Mouse (Mus musculus) C2C12 (cell line): ENCODE data around the gene Cklf. TPM values are rescaled to one million over a fixed set of nuclear protein-coding genes. Genes with fewer than 3 reads are reported as not detected.
"Not testable (repeated sequence)": the region's sequence is repeated elsewhere in the genome, so short reads cannot be mapped to it uniquely, and the experiment has no call there.

Source experiments
- H3K27me3 ChIP-seq: one replicate; pipeline ENCODE4 v1.6.1; 2011; ENCODE audit not compliant: control insufficient read depth, insufficient read depth, insufficient read length
- H3K36me3 ChIP-seq: one replicate; pipeline ENCODE4 v1.6.1; 2011; ENCODE audit not compliant: control insufficient read depth, insufficient read depth
- H3K4me3 ChIP-seq: one replicate; pipeline ENCODE4 v1.5.1; 2011; ENCODE audit warnings: mild to moderate bottlenecking, control low read depth; ENCODE audit not compliant: poor library complexity, insufficient read depth, severe bottlenecking
- H3K79me2 ChIP-seq: one replicate; pipeline ENCODE4 v1.6.1; 2011; ENCODE audit not compliant: control insufficient read depth, insufficient read depth
- H3K79me3 ChIP-seq: one replicate; pipeline ENCODE4 v1.6.1; 2011; ENCODE audit warnings: low read depth, control low read depth
- H3ac ChIP-seq: one replicate; pipeline ENCODE3; 2011; ENCODE audit warnings: low read depth; ENCODE audit not compliant: control insufficient read depth, insufficient read length
- CEBPB ChIP-seq: IDR thresholded peaks from one replicate; pipeline ENCODE4 v1.6.1; 2011; ENCODE audit warnings: low read depth, mild to moderate bottlenecking, control low read depth, moderate library complexity
- CTCF ChIP-seq: IDR thresholded peaks from one replicate; pipeline ENCODE4 v1.5.1; 2011; ENCODE audit not compliant: control insufficient read depth, insufficient read depth, insufficient read length
- FOSL1 ChIP-seq: IDR thresholded peaks from one replicate; pipeline ENCODE4 v1.8.0; 2011; ENCODE audit warnings: mild to moderate bottlenecking, low read length; ENCODE audit not compliant: poor library complexity, insufficient read depth, severe bottlenecking
- MAX ChIP-seq: IDR thresholded peaks from one replicate; pipeline ENCODE4 v1.6.1; 2011; ENCODE audit warnings: mild to moderate bottlenecking, control low read depth
- MYOD1 ChIP-seq: IDR thresholded peaks from one replicate; pipeline ENCODE4 v1.6.1; 2011; ENCODE audit warnings: low read depth; ENCODE audit not compliant: control insufficient read depth, insufficient read length
- MYOG ChIP-seq: IDR thresholded peaks from one replicate; pipeline ENCODE4 v1.6.1; 2011; ENCODE audit not compliant: control insufficient read depth, insufficient read length; ENCODE audit errors: extremely low read depth
- USF1 ChIP-seq: IDR thresholded peaks from one replicate; pipeline ENCODE4 v1.6.1; 2011; ENCODE audit warnings: low read depth, mild to moderate bottlenecking, control low read depth, moderate library complexity
- polyA plus RNA-seq: library from polyadenylated mRNA; unstranded; fragments of >200 nt; fragmentation: generic; extraction: Trizol; gene quantifications from one replicate; pipeline ENCODE4 v1.2.1, GENCODE M21; 2012; ENCODE audit warnings: missing spikeins

Cklf gene
- polyA plus RNA-seq, 1 experiment, result 19.4 TPM

DNA sequence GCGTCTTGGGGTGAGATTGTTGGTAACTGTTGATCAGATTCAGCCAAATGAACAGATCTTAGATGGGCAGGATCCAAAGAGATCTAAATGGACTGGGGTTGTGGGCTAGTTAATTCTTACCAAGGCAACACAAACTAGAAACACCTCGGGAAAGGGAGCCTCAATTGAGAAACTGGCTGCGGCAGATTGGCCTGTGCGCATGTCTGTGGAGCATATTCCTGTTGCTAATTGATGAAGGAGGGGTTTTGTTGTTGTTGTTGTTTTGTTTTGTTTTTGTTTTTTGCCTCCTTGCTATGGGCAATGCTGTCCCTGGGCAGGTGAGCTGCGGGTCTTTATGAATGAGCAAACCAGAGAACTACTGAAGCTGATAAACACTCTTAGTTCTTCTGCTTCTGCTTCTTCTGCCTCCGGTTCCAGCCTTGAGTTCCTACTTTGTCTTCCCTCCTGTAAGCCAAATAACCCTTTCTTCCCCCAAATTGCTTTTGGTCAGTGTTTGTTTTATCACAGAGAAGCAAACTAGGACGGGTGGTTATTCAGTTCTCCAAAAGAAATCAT lies 1.1 kb upstream of the Cklf start:
- no peak for TF ChIP-seq FOSL1
- TF ChIP-seq USF1, result no peak
- no peak for TF ChIP-seq MYOD1
- no peak for TF ChIP-seq CTCF
- no peak for TF ChIP-seq CEBPB
- TF ChIP-seq MAX, result no peak
- no peak for TF ChIP-seq MYOG
- Histone ChIP-seq H3K79me2 (peaks cover 18% of the 10 kb centered on the region), H3K27me3 (no peaks in the 10 kb centered on the region), H3K4me3 (no peak overlapping the region), H3K36me3 (no peaks in the 10 kb centered on the region), H3K79me3 (no peaks in the 10 kb centered on the region), H3ac (no peak overlapping the region)

GRCm38 (mm10) chr8:104251461-104251860 lies 800 bp downstream of the Cklf start:
- Histone ChIP-seq H3K36me3 (no peaks in the 10 kb centered on the region), H3ac (peak overlapping the region; percentile 61), H3K27me3 (no peaks in the 10 kb centered on the region), H3K4me3 (peak overlapping the region; percentile 82), H3K79me2 (peaks cover 18% of the 10 kb centered on the region), H3K79me3 (no peaks in the 10 kb centered on the region)
- TF ChIP-seq FOSL1 (no peak), CTCF (no peak), MAX (no peak), MYOD1 (no peak), USF1 (no peak), MYOG (no peak), CEBPB (no peak)

DNA sequence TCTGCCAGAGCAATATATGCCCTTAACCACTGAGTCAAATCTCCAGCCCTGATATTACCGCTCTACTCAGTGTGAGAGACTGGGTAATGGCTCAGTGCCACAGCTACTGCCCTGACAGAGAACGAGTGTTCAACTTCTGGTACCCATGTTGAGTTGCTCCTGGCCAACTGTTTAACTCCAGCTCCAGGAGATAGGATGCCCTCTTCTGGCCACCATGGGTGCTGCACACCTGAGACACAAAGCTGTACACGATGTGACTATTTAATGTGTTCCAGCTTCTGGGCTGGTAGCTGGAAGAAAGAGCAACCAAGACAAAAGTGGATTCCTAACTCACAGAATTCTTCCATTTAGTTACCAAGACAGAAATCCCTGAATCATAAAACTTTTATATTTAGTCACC lies 2.4 kb downstream of the Cklf start:
- Histone ChIP-seq H3K79me3 (no peaks in the 10 kb centered on the region), H3K4me3 (no peak overlapping the region), H3K79me2 (peaks cover 18% of the 10 kb centered on the region), H3K36me3 (peaks cover 2% of the 10 kb centered on the region), H3K27me3 (no peaks in the 10 kb centered on the region), H3ac (no peak overlapping the region)
- TF ChIP-seq USF1, result no peak
- no peak for TF ChIP-seq CTCF
- no peak for TF ChIP-seq CEBPB
- no peak for TF ChIP-seq MYOD1
- no peak for TF ChIP-seq MAX
- TF ChIP-seq FOSL1, result no peak

GRCm38 (mm10) chr8:104261802-104262201 lies 11.1 kb downstream of the Cklf start:
- not testable (repeated sequence) for H3ac ChIP-seq, H3K79me2 ChIP-seq, H3K27me3 ChIP-seq, H3K4me3 ChIP-seq, H3K79me3 ChIP-seq
- peaks cover 26% of the 10 kb centered on the region for H3K36me3 ChIP-seq

DNA sequence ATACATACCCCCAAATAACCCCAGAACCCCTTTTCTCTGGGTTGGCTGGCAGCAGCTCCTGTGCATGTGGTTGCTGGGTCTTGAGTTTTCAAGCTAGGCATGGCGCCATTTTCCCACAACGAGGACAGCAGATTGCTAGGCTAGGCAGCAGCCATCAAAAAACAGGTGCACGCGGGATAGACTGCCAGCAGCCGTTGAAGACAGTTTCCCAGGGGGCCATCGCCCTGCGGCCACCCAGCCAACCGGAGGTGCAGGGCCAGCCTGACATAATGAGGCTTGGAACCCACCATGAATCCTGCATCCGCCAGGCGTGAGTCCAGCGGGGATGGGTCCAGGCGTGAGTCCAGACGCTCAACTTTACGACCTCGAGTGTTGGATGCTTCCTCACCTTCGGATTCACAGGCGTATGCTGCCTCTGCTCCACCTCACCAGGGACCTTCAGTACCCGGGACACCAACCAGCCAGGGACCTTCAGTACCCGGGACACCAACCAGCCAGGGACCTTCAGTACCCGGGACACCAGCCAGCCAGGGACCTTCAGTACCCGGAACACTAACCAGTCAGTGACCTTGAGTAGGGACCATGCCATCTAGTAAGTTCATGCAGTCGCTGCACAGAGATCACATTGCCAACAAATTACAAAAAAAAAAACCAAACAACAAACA lies 13.7 kb downstream of the Cklf start:
- not testable (repeated sequence) for H3K79me3 ChIP-seq, H3K36me3 ChIP-seq, H3K79me2 ChIP-seq, H3K27me3 ChIP-seq, H3K4me3 ChIP-seq, H3ac ChIP-seq

GRCm38 (mm10) chr8:104268368-104268767 lies 17.7 kb downstream of the Cklf start:
- Histone ChIP-seq H3K27me3 (no peaks in the 10 kb centered on the region), H3K36me3 (peaks cover 3% of the 10 kb centered on the region), H3ac (no peak overlapping the region), H3K79me3 (no peaks in the 10 kb centered on the region), H3K4me3 (no peak overlapping the region), H3K79me2 (no peaks in the 10 kb centered on the region)
- no peak for TF ChIP-seq CTCF
- no peak for TF ChIP-seq USF1
- no peak for TF ChIP-seq FOSL1
- no peak for TF ChIP-seq MYOD1
- TF ChIP-seq MAX, result no peak
- TF ChIP-seq MYOG, result no peak
- no peak for TF ChIP-seq CEBPB
